Mouse (Mus musculus): ENCODE data around the gene D230025D16Rik.

DNA sequence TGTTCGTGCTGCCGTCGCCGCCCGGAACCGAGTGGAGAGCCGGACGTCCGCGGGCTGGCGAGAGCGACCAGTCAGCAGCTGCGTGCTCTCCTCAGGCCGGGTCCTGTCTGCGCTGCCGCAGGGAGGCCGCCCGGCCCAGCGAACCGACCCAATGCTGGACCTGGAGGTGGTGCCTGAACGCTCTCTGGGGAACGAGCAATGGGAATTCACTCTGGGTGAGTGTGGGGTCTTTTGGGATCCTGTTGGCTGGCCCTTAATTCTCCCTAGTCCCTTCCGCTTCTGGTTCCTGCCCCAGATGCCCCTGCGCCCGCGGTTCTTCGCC is 288 bp downstream of the D230025D16Rik start:
- TF ChIP-seq CTCF (IDR thresholded peaks at IDR 0.05; ENCODE audit: borderline replicate concordance, insufficient read depth, low read length) (no peak), POLR2A (IDR thresholded peaks at IDR 0.05; ENCODE audit: low read depth, low read length) (no peak)

All from embryonic fibroblast, embryonic 13.5 days (primary cell).